Mouse (Mus musculus) ES-Bruce4 (cell line): ENCODE measurements around the gene Cldn34b1. TPM values are rescaled to one million over a fixed set of nuclear protein-coding genes. Genes with fewer than 3 reads are reported as not detected.
"Not testable (repeated sequence)": the region's sequence is repeated elsewhere in the genome, so short reads cannot be mapped to it uniquely, and the experiment has no call there.

ENCODE experiments used
- H3K27ac ChIP-seq: 2 replicates; pipeline ENCODE4 v1.5.1; 2012; ENCODE audit warnings: low read length, inconsistent platforms; ENCODE audit not compliant: insufficient read depth
- H3K27me3 ChIP-seq: 2 replicates; pipeline ENCODE4 v1.6.1; 2012; ENCODE audit warnings: mild to moderate bottlenecking, low read length, inconsistent platforms; ENCODE audit not compliant: control insufficient read depth, poor library complexity, insufficient read depth, severe bottlenecking
- H3K36me3 ChIP-seq: 2 replicates; pipeline ENCODE4 v1.6.1; 2012; ENCODE audit warnings: inconsistent platforms, mild to moderate bottlenecking, low read length, moderate library complexity; ENCODE audit not compliant: control insufficient read depth, poor library complexity, insufficient read depth, severe bottlenecking
- H3K4me1 ChIP-seq: one replicate; pipeline ENCODE4 v1.8.1; 2011; ENCODE audit warnings: low read length; ENCODE audit not compliant: control insufficient read depth, insufficient read depth
- H3K4me3 ChIP-seq: 2 replicates; pipeline ENCODE4 v1.5.1; 2011; ENCODE audit warnings: low read depth, mild to moderate bottlenecking, low read length
- H3K9ac ChIP-seq: 2 replicates; pipeline ENCODE4 v1.6.1; 2012; ENCODE audit warnings: low read depth, mild to moderate bottlenecking, inconsistent platforms; ENCODE audit not compliant: poor library complexity, severe bottlenecking
- H3K9me3 ChIP-seq: replicated peaks from 2 replicates; pipeline ENCODE4 v1.6.1; 2012; ENCODE audit warnings: mild to moderate bottlenecking, low read length, inconsistent platforms; ENCODE audit not compliant: control insufficient read depth, poor library complexity, insufficient read depth, severe bottlenecking
- polyA plus RNA-seq: library from polyadenylated mRNA; stranded (reverse); fragments of >200 nt; gene quantifications from 2 replicates; pipeline ENCODE4 v1.2.4, GENCODE M21; 2011; ENCODE audit warnings: low read depth; ENCODE audit not compliant: missing spikeins, insufficient read depth, insufficient read length

The Cldn34b1 gene
- not detected in 2 replicates for polyA plus RNA-seq

GRCm38 (mm10) chrX:154890167-154890566, at the start of gene Cldn34b1:
Gene Cldn34b1, minus strand, starts transcription at chrX:154890267.
- H3K4me1 ChIP-seq, H3K27me3 ChIP-seq, H3K4me3 ChIP-seq, H3K9me3 ChIP-seq, H3K36me3 ChIP-seq, H3K9ac ChIP-seq, H3K27ac ChIP-seq: not testable (repeated sequence)

GRCm38 (mm10) chrX:154935887-154936286, 45.8 kb upstream of the Cldn34b1 start, which contains the start of gene Magea6:
Gene Magea6, minus strand, starts transcription at chrX:154935987.
- H3K27ac ChIP-seq, H3K4me1 ChIP-seq, H3K27me3 ChIP-seq, H3K9me3 ChIP-seq, H3K9ac ChIP-seq, H3K4me3 ChIP-seq, H3K36me3 ChIP-seq: not testable (repeated sequence)

Other genes with a start within 250 kb of the Cldn34b1 start
- not detected in 2 replicates for gene Magea6, start 45.7 kb upstream of the Cldn34b1 start, polyA plus RNA-seq
- not detected in 2 replicates for gene Magea3, start 59.2 kb upstream of the Cldn34b1 start, polyA plus RNA-seq
- gene Magea8, start 105.6 kb upstream of the Cldn34b1 start, polyA plus RNA-seq: not detected in 2 replicates
- not detected in 2 replicates for gene Magea5, start 172.9 kb upstream of the Cldn34b1 start, polyA plus RNA-seq
- gene Magea1, start 199.5 kb upstream of the Cldn34b1 start, polyA plus RNA-seq: not detected in 2 replicates
- gene Magea2, start 203.4 kb upstream of the Cldn34b1 start, polyA plus RNA-seq: not detected in 2 replicates
- gene Cldn34b2, start 238.1 kb upstream of the Cldn34b1 start, polyA plus RNA-seq: not detected in 2 replicates